Mouse (Mus musculus) intestine, embryonic 16.5 days (tissue): ENCODE results near the gene Ldb2. TPM values are rescaled to one million over a fixed set of nuclear protein-coding genes. Genes with fewer than 3 reads are reported as not detected.

ENCODE experiments used
- ATAC-seq: fragments of 200-750 bp; cut with Nextera tagmentation; 2 replicates; pipeline ENCODE4 v1.8.0; 2017; ENCODE audit warnings: moderate TSS enrichment, moderate library complexity
- H3K27ac ChIP-seq: fragments of 300-500 bp; sonication (generic); 2 replicates; pipeline ENCODE4 v1.5.1; 2014; ENCODE audit warnings: mild to moderate bottlenecking, low read length
- H3K27me3 ChIP-seq: fragments of 300-500 bp; sonication (generic); replicated peaks from 2 replicates; pipeline ENCODE4 v1.6.1; 2014; ENCODE audit warnings: low read length, control low read depth, mixed read lengths; ENCODE audit not compliant: control insufficient read depth, insufficient read depth
- H3K36me3 ChIP-seq: fragments of 300-500 bp; sonication (generic); 2 replicates; pipeline ENCODE4 v1.6.1; 2014; ENCODE audit warnings: low read length, control low read depth; ENCODE audit not compliant: control insufficient read depth, insufficient read depth
- H3K4me1 ChIP-seq: fragments of 300-500 bp; sonication (generic); 2 replicates; pipeline ENCODE4 v1.6.1; 2014; ENCODE audit warnings: low read length, control low read depth, mixed read lengths; ENCODE audit not compliant: control insufficient read depth, insufficient read depth
- H3K4me2 ChIP-seq: fragments of 300-500 bp; sonication (generic); 2 replicates; pipeline ENCODE4 v1.6.1; 2014; ENCODE audit warnings: low read depth, low read length, control low read depth
- H3K4me3 ChIP-seq: fragments of 300-500 bp; sonication (generic); 2 replicates; pipeline ENCODE4 v1.5.1; 2014; ENCODE audit warnings: mild to moderate bottlenecking, low read length
- H3K9ac ChIP-seq: fragments of 300-500 bp; sonication (generic); 2 replicates; pipeline ENCODE4 v1.6.1; 2014; ENCODE audit warnings: low read depth, low read length
- H3K9me3 ChIP-seq: fragments of 300-500 bp; sonication (generic); 2 replicates; pipeline ENCODE4 v1.6.1; 2016; ENCODE audit warnings: low read length, control low read depth; ENCODE audit not compliant: control insufficient read depth
- WGBS: fragments of 180-500 bp; shearing (Covaris S2); extraction: QIAGEN DNeasy Blood & Tissue Kit; methylation state at CpG from one replicate; pipeline ENCODE4 v1.1.7; 2014; 5-methylcytosine and 5-hydroxymethylcytosine counted together
- polyA plus RNA-seq: library from polyadenylated mRNA; unstranded; fragments of >200 nt; fragmentation: Nextera tagmentation; extraction: Ambion mirVana; gene quantifications from 2 replicates; pipeline ENCODE4 v1.2.1, GENCODE M21; 2015

Ldb2 gene
- polyA plus RNA-seq, 1 experiment from 2014 or later: 35.9 TPM

DNA sequence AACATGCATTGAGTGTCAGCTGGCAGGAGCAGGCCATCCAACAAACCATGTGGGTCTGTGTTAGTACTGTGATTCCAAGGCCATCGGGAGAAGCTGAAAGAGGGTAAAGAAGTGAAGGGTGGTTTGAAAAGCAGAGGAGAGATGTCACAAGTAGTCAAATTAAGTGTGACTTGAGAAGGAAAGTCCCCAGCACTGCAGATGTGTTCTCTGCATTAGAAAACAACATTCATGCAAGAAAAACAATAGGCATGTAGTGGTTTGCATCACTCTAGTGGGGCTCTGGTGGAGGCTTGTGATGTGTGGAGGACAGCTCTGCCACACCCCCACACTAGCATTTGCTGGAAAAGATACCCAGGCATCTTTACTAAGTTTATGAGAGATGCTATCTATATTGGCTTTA is 323.9 kb downstream of the Ldb2 start:
- Histone ChIP-seq H3K27ac (no peak overlapping the region), H3K4me3 (no peak overlapping the region), H3K27me3 (no peaks in the 10 kb centered on the region), H3K4me2 (no peak overlapping the region), H3K36me3 (no peaks in the 10 kb centered on the region), H3K9me3 (no peaks in the 10 kb centered on the region), H3K9ac (no peak overlapping the region), H3K4me1 (no peaks in the 10 kb centered on the region)
- WGBS: 84% methylated on average over 1 of the region's 1 CpGs
- ATAC-seq: no peak

DNA sequence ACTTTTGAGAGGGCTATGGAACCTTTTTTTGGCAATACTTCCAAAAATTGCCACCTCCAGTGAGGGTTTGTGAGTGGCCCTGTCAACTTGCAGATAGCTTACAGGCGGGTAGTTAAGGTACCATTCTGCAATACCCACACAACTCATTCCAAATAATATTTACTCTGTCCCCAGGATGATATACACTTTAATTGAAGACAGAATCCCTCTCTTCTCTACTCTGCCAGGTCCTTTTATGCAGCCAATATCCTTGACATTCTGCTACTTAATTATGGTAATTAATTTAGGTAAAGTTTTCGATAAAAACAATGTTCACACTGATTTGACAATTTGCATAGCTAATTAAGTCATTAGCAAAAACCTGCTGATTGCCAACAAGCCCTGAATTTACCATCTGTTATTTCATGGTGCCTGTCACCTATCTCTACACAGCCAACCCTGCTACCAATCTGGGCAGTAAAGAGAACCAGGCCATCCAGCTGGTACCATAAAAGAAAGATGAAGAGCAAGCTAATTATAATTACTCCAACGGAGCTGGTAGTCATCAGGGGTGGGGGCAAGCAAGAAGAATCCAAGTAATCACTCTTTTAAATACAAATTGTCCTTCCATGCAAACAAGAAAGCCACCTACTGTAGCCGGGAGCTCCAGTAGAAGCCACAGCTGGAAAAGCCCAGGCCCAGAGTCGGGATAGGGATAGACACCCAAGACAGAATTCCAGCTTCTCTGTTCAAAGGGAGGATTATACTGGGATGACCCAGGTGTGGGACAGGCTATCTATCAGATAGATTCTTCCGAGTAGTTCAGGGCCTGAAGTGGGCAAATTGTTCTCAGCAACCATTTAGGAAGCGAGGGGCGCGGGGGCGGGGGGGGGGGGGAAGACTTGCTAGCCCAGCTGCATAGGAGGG is 325.4 kb downstream of the Ldb2 start:
- WGBS: 73% methylated on average over 10 of the region's 10 CpGs
- Histone ChIP-seq H3K36me3 (no peaks in the 10 kb centered on the region), H3K4me1 (no peaks in the 10 kb centered on the region), H3K4me2 (no peak overlapping the region), H3K27ac (no peak overlapping the region), H3K27me3 (no peaks in the 10 kb centered on the region), H3K9me3 (no peaks in the 10 kb centered on the region), H3K4me3 (no peak overlapping the region), H3K9ac (no peak overlapping the region)
- ATAC-seq: no peak

DNA sequence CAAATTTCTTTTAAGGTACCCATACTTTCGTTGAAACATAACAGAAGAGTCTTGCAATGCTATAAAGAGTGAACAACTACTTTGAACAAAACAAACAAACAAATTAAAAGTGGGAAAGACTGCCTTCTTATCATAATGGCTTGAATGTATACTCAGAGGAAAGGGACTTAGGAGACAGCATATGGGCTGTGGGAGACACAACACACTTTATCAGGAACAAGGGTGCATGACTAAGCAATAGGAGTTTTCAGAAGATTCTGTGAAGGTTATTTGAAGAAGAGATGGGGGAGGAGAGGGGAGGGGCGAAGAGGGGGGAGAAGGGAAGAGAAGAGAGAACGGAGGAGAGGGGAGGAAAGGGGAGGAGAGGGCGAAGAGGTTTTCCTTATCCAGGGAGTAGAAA is 334.2 kb downstream of the Ldb2 start:
- Histone ChIP-seq H3K4me2 (no peak overlapping the region), H3K9ac (no peak overlapping the region), H3K4me1 (no peaks in the 10 kb centered on the region), H3K4me3 (no peak overlapping the region), H3K27ac (no peak overlapping the region), H3K9me3 (no peaks in the 10 kb centered on the region), H3K36me3 (no peaks in the 10 kb centered on the region), H3K27me3 (no peaks in the 10 kb centered on the region)
- no peak for ATAC-seq
- WGBS: 68% methylated on average over 4 of the region's 4 CpGs
